Mouse (Mus musculus) T-helper 1 cell (primary cell): Measurements from ENCODE around the gene Dhx30.
"Not testable (repeated sequence)": the region's sequence is repeated elsewhere in the genome, so short reads cannot be mapped to it uniquely, and the experiment has no call there.

ENCODE experiments used
- in situ Hi-C: fragments of 300-600 bp; cut with MboI, MseI; formaldehyde crosslinking; loops from one replicate; pipeline ENCODE4 v1.15.1; 2025; ENCODE audit warnings: high pct_unique_total_duplicates

The Dhx30 gene

GRCm38 (mm10) chr9:110094761-110095160, 22.9 kb downstream of the Dhx30 start:
- in situ Hi-C loops, result no loop called here

- in situ Hi-C loops, result no loop called here
Measured at GRCm38 (mm10) chr9:110093303-110093702, 24.3 kb downstream of the Dhx30 start.

GRCm38 (mm10) chr9:110085693-110086092, 31.9 kb downstream of the Dhx30 start:
- in situ Hi-C loops, result no loop called here

- in situ Hi-C loops, result no loop called here
Measured at GRCm38 (mm10) chr9:110084201-110084964, 33.2 kb downstream of the Dhx30 start.

- in situ Hi-C loops, result no loop called here
Measured at GRCm38 (mm10) chr9:110081066-110081465, 36.6 kb downstream of the Dhx30 start.

- in situ Hi-C loops, result not testable (repeated sequence)
Measured at GRCm38 (mm10) chr9:110076468-110076867, 41.2 kb downstream of the Dhx30 start.

GRCm38 (mm10) chr9:110071843-110072242, 45.8 kb downstream of the Dhx30 start:
- in situ Hi-C loops, result loop anchor here (5.0 kb wide), 2 partner anchors 85 to 165 kb away; no protein-coding TSS in a partner anchor

GRCm38 (mm10) chr9:110071011-110071410, 46.6 kb downstream of the Dhx30 start:
- in situ Hi-C loops, result loop anchor here (5.0 kb wide), 2 partner anchors 84 to 164 kb away; no protein-coding TSS in a partner anchor

- in situ Hi-C loops, result loop anchor here (5.0 kb wide), 2 partner anchors 83 to 163 kb away; no protein-coding TSS in a partner anchor
Measured at GRCm38 (mm10) chr9:110070358-110070757, 47.3 kb downstream of the Dhx30 start.

- in situ Hi-C loops, result no loop called here
Measured at GRCm38 (mm10) chr9:110068745-110069144, 48.9 kb downstream of the Dhx30 start.

GRCm38 (mm10) chr9:110064641-110065040, 53.0 kb downstream of the Dhx30 start:
- in situ Hi-C loops, result no loop called here

GRCm38 (mm10) chr9:110062861-110063260, 54.8 kb downstream of the Dhx30 start:
- in situ Hi-C loops, result no loop called here

GRCm38 (mm10) chr9:110062405-110062804, 55.2 kb downstream of the Dhx30 start:
- in situ Hi-C loops, result no loop called here

- in situ Hi-C loops, result no loop called here
Measured at GRCm38 (mm10) chr9:110060761-110061160, 56.9 kb downstream of the Dhx30 start.

- in situ Hi-C loops, result no loop called here
Measured at GRCm38 (mm10) chr9:110057200-110057599, 60.4 kb downstream of the Dhx30 start.

- in situ Hi-C loops, result no loop called here
Measured at GRCm38 (mm10) chr9:110054781-110055180, 62.8 kb downstream of the Dhx30 start.

GRCm38 (mm10) chr9:110054080-110054421, 63.6 kb downstream of the Dhx30 start:
- in situ Hi-C loops, result no loop called here

GRCm38 (mm10) chr9:110053305-110054079, 64.1 kb downstream of the Dhx30 start:
- in situ Hi-C loops, result no loop called here

- in situ Hi-C loops, result no loop called here
Measured at GRCm38 (mm10) chr9:110052951-110053304, 64.7 kb downstream of the Dhx30 start.

GRCm38 (mm10) chr9:110051869-110052661, 65.6 kb downstream of the Dhx30 start:
- in situ Hi-C loops, result no loop called here

- in situ Hi-C loops, result no loop called here
Measured at GRCm38 (mm10) chr9:110051184-110051583, 66.4 kb downstream of the Dhx30 start.

- in situ Hi-C loops, result no loop called here
Measured at GRCm38 (mm10) chr9:110047857-110048256, 69.8 kb downstream of the Dhx30 start.
